In the genomic region with DNA sequence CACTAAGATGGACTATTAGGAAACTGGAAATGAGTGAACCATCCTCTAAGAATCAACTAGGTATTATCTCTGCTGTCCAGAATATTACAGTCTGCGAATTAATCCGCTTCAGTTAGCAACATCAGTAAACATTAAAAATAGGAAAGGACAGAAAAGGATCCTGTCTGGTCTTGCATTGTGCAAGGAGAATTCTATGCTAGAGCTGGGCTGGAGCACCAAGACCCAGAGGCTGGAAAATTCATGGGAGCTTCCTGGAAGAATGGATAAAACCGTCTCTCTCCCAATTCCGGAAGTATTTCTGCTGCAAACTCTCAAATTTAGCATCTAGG, we compare ENCODE assay signal across 7 mouse cellular contexts. TPM values are rescaled to one million over a fixed set of nuclear protein-coding genes. Genes with fewer than 3 reads are reported as not detected.
DNase-seq lines count a peak whose midpoint lies in the region; ATAC-seq lines count a peak whose summit lies in the region.

No protein-coding gene starts in this region.

- peak overlapping the region; percentile 64; the same call in 1 of the 2 replicates for H3K27ac ChIP-seq in lung, embryonic 16.5 days (ENCODE audit: low read length)
- H3K27ac ChIP-seq in forebrain, embryonic 13.5 days = no peak overlapping the region
- no peak overlapping the region for H3K27ac ChIP-seq in limb, embryonic 15.5 days
- no peak overlapping the region for H3K27ac ChIP-seq in stomach, embryonic 15.5 days

- ATAC-seq in lung, embryonic 16.5 days (ENCODE audit: low read depth) = no peak
- ATAC-seq in forebrain, embryonic 13.5 days = peak; percentile 56; the same call in 1 of the 2 replicates
- ATAC-seq in limb, embryonic 15.5 days (ENCODE audit: insufficient number of reproducible peaks, low FRiP score, low TSS enrichment, low read depth) = no peak
- no peak for ATAC-seq in stomach, embryonic 15.5 days (ENCODE audit: insufficient read depth, low FRiP score, low read depth)

- 0 out of 2 replicates have a peak, but pooled peaks cover 2% of the 10 kb centered on the region for H3K9me3 ChIP-seq in lung, embryonic 16.5 days (ENCODE audit: control insufficient read depth, low read length)
- H3K9me3 ChIP-seq in forebrain, embryonic 13.5 days (replicated peaks) = no peaks in the 10 kb centered on the region
- H3K9me3 ChIP-seq in limb, embryonic 15.5 days = no peaks in the 10 kb centered on the region
- no peaks in the 10 kb centered on the region for H3K9me3 ChIP-seq in stomach, embryonic 15.5 days

- H3K4me3 ChIP-seq in lung, embryonic 16.5 days (ENCODE audit: low read length) = peak overlapping the region; percentile 62
- H3K4me3 ChIP-seq in forebrain, embryonic 13.5 days = peak overlapping the region; percentile 48
- peak overlapping the region; percentile 51 for H3K4me3 ChIP-seq in limb, embryonic 15.5 days
- peak overlapping the region; percentile 53 for H3K4me3 ChIP-seq in stomach, embryonic 15.5 days (replicated peaks)

- peak overlapping the region; percentile 60 for H3K9ac ChIP-seq in lung, embryonic 16.5 days (ENCODE audit: low read length)
- H3K9ac ChIP-seq in forebrain, embryonic 13.5 days = peak overlapping the region; percentile 56
- no peak overlapping the region for H3K9ac ChIP-seq in limb, embryonic 15.5 days
- H3K9ac ChIP-seq in stomach, embryonic 15.5 days = no peak overlapping the region

- peaks cover 21% of the 10 kb centered on the region for H3K4me1 ChIP-seq in lung, embryonic 16.5 days (replicated peaks; ENCODE audit: control insufficient read depth, insufficient read depth, low read length)
- H3K4me1 ChIP-seq in forebrain, embryonic 13.5 days = 0 out of 2 replicates have a peak, but pooled peaks cover 4% of the 10 kb centered on the region
- peaks cover 14% of the 10 kb centered on the region for H3K4me1 ChIP-seq in limb, embryonic 15.5 days
- H3K4me1 ChIP-seq in stomach, embryonic 15.5 days = no peaks in the 10 kb centered on the region

- peak overlapping the region; percentile 71 for H3K4me2 ChIP-seq in lung, embryonic 16.5 days (ENCODE audit: low read depth, low read length)
- peak overlapping the region; percentile 66 for H3K4me2 ChIP-seq in forebrain, embryonic 13.5 days
- H3K4me2 ChIP-seq in limb, embryonic 15.5 days = peak overlapping the region; percentile 73
- peak overlapping the region; percentile 76 for H3K4me2 ChIP-seq in stomach, embryonic 15.5 days

- WGBS in lung, embryonic 16.5 days = 23% methylated on average over 4 of the region's 4 CpGs
- 35% methylated on average over 4 of the region's 4 CpGs for WGBS in forebrain, embryonic 13.5 days
- WGBS in limb, embryonic 15.5 days = 29% methylated on average over 4 of the region's 4 CpGs
- WGBS in stomach, embryonic 15.5 days = 35% methylated on average over 4 of the region's 4 CpGs

- H3K36me3 ChIP-seq in lung, embryonic 16.5 days (ENCODE audit: control insufficient read depth, insufficient read depth, low read length) = no peaks in the 10 kb centered on the region
- H3K36me3 ChIP-seq in forebrain, embryonic 13.5 days (ENCODE audit: poor library complexity, severe bottlenecking) = no peaks in the 10 kb centered on the region
- no peaks in the 10 kb centered on the region for H3K36me3 ChIP-seq in limb, embryonic 15.5 days
- no peaks in the 10 kb centered on the region for H3K36me3 ChIP-seq in stomach, embryonic 15.5 days

- no peaks in the 10 kb centered on the region for H3K27me3 ChIP-seq in lung, embryonic 16.5 days (ENCODE audit: control insufficient read depth, insufficient read depth, low read depth, low read length)
- H3K27me3 ChIP-seq in forebrain, embryonic 13.5 days = no peaks in the 10 kb centered on the region
- H3K27me3 ChIP-seq in limb, embryonic 15.5 days = no peaks in the 10 kb centered on the region
- H3K27me3 ChIP-seq in stomach, embryonic 15.5 days (replicated peaks) = no peaks in the 10 kb centered on the region

- no peak for DNase-seq in lung, adult 18-20 months
- no peak for DNase-seq in frontal cortex, postnatal 36 days (ENCODE audit: low spot score in 2 of 2)
- no peak for DNase-seq in testis, postnatal 10 days (ENCODE audit: low spot score)

RNA-seq across cellular contexts. Expression of a gene that starts 0.3 kb away (rescaled TPM):
- polyA plus RNA-seq in lung, embryonic 16.5 days (2015; fragmentation: Nextera tagmentation; extraction: Ambion mirVana) = 10.7 and 13.0 TPM in 2 replicates
- 5.1 and 6.0 TPM in 2 replicates for polyA plus RNA-seq in forebrain, embryonic 13.5 days (2015; fragmentation: Nextera tagmentation; extraction: Ambion mirVana)
- polyA plus RNA-seq in limb, embryonic 15.5 days (2015; fragmentation: Nextera tagmentation; extraction: Ambion mirVana) = 12.7 and 13.6 TPM in 2 replicates
- 5.5 and 6.2 TPM in 2 replicates for polyA plus RNA-seq in stomach, embryonic 15.5 days (2015; fragmentation: Nextera tagmentation; extraction: Ambion mirVana)

RNA-seq across cellular contexts. Expression of a gene that starts 22.9 kb away (rescaled TPM):
- 52.6 and 53.5 TPM in 2 replicates for polyA plus RNA-seq in lung, embryonic 16.5 days (2015; fragmentation: Nextera tagmentation; extraction: Ambion mirVana)
- polyA plus RNA-seq in forebrain, embryonic 13.5 days (2015; fragmentation: Nextera tagmentation; extraction: Ambion mirVana) = 12.7 and 13.6 TPM in 2 replicates
- polyA plus RNA-seq in limb, embryonic 15.5 days (2015; fragmentation: Nextera tagmentation; extraction: Ambion mirVana) = 46.1 and 50.2 TPM in 2 replicates
- polyA plus RNA-seq in stomach, embryonic 15.5 days (2015; fragmentation: Nextera tagmentation; extraction: Ambion mirVana) = 29.8 and 32.5 TPM in 2 replicates

RNA-seq across cellular contexts. Expression of a gene that starts 33.2 kb away (rescaled TPM):
- polyA plus RNA-seq in lung, embryonic 16.5 days (2015; fragmentation: Nextera tagmentation; extraction: Ambion mirVana) = 0.70 and 0.97 TPM in 2 replicates
- polyA plus RNA-seq in forebrain, embryonic 13.5 days (2015; fragmentation: Nextera tagmentation; extraction: Ambion mirVana) = 0.26 and 0.43 TPM in 2 replicates
- 1.8 and 2.0 TPM in 2 replicates for polyA plus RNA-seq in limb, embryonic 15.5 days (2015; fragmentation: Nextera tagmentation; extraction: Ambion mirVana)
- polyA plus RNA-seq in stomach, embryonic 15.5 days (2015; fragmentation: Nextera tagmentation; extraction: Ambion mirVana) = 0.84 and 1.0 TPM in 2 replicates

RNA-seq across cellular contexts. Expression of a gene that starts 51.6 kb away (rescaled TPM):
- 0.70 and 0.72 TPM in 2 replicates for polyA plus RNA-seq in lung, embryonic 16.5 days (2015; fragmentation: Nextera tagmentation; extraction: Ambion mirVana)
- polyA plus RNA-seq in forebrain, embryonic 13.5 days (2015; fragmentation: Nextera tagmentation; extraction: Ambion mirVana) = 0.36 and 0.40 TPM in 2 replicates
- 0.72 and 0.86 TPM in 2 replicates for polyA plus RNA-seq in limb, embryonic 15.5 days (2015; fragmentation: Nextera tagmentation; extraction: Ambion mirVana)
- 0.17 and 0.28 TPM in 2 replicates for polyA plus RNA-seq in stomach, embryonic 15.5 days (2015; fragmentation: Nextera tagmentation; extraction: Ambion mirVana)

RNA-seq across cellular contexts. Expression of a gene that starts 57.6 kb away (rescaled TPM):
- 0.25 TPM in 1 of 2 replicates, not detected in the other for polyA plus RNA-seq in lung, embryonic 16.5 days (2015; fragmentation: Nextera tagmentation; extraction: Ambion mirVana)
- polyA plus RNA-seq in forebrain, embryonic 13.5 days (2015; fragmentation: Nextera tagmentation; extraction: Ambion mirVana) = not detected in 2 replicates
- 0.15 and 0.40 TPM in 2 replicates for polyA plus RNA-seq in limb, embryonic 15.5 days (2015; fragmentation: Nextera tagmentation; extraction: Ambion mirVana)
- polyA plus RNA-seq in stomach, embryonic 15.5 days (2015; fragmentation: Nextera tagmentation; extraction: Ambion mirVana) = 0.13 and 0.17 TPM in 2 replicates

Comparison
In these comparisons a context has a peak if more than half of its experiments do, and no peak if none do; other contexts are left out.
1. H3K9ac ChIP-seq: peak in lung, embryonic 16.5 days (single experiment) and forebrain, embryonic 13.5 days (single experiment); none in limb, embryonic 15.5 days (single experiment) and stomach, embryonic 15.5 days (single experiment).
2. Peak in every context shown above with its lines, with median percentiles within 50 percentile points of each other: H3K4me2 ChIP-seq and H3K4me3 ChIP-seq.